Mouse (Mus musculus) testis, adult 2 months (tissue): ENCODE results near the gene Frmd4a.

Experiments used
- CTCF ChIP-seq: fragments of 200-500 bp; IDR thresholded peaks from 2 replicates; pipeline ENCODE4 v1.5.1; 2012; ENCODE audit warnings: low read depth, mild to moderate bottlenecking, inconsistent platforms, low read length, moderate library complexity; ENCODE audit not compliant: control insufficient read depth, insufficient read depth, insufficient replicate concordance
- POLR2A ChIP-seq: fragments of 200-500 bp; IDR thresholded peaks from 2 replicates; pipeline ENCODE4 v1.6.1; 2012; ENCODE audit warnings: low read depth, mild to moderate bottlenecking, inconsistent platforms, low read length, moderate library complexity; ENCODE audit not compliant: control insufficient read depth

DNA sequence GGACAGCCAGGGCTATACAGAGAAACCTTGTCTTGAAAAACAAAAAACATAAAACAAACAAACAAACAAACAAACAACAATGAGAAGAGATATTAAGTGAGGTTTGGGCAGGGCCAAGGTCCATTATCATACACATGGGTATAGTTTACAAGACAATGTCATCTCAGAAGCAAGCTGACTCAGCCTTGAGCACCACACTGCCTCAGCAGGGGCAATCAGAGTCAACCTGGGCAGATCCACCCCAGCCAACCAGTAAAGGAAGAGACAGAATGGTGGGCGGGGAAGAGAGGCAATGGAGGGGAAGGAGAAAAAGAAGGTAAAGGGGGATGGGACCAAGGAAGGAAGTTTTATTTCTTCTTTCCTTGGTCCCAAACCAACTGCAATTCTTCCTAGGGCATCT, 276.2 kb downstream of the Frmd4a start:
- no peak for TF ChIP-seq CTCF
- no peak for TF ChIP-seq POLR2A
